Mouse (Mus musculus) limb, embryonic 12.5 days (tissue): Measurements from ENCODE around the gene Vps52. TPM values are rescaled to one million over a fixed set of nuclear protein-coding genes. Genes with fewer than 3 reads are reported as not detected.

Experiments
- ATAC-seq: fragments of 200-750 bp; cut with Nextera tagmentation; 2 replicates; pipeline ENCODE4 v1.8.0; 2017; ENCODE audit warnings: low read depth, moderate TSS enrichment; ENCODE audit not compliant: insufficient number of reproducible peaks, insufficient read depth, low FRiP score, low TSS enrichment
- H3K27ac ChIP-seq: fragments of 300-500 bp; sonication (generic); 2 replicates; pipeline ENCODE4 v1.5.1; 2016; ENCODE audit warnings: mild to moderate bottlenecking, moderate library complexity
- H3K27me3 ChIP-seq: fragments of 300-500 bp; sonication (generic); 2 replicates; pipeline ENCODE4 v1.6.1; 2016; ENCODE audit warnings: mild to moderate bottlenecking, moderate library complexity
- H3K36me3 ChIP-seq: fragments of 300-500 bp; sonication (generic); 2 replicates; pipeline ENCODE4 v1.6.1; 2016; ENCODE audit warnings: mild to moderate bottlenecking, moderate library complexity
- H3K4me1 ChIP-seq: fragments of 300-500 bp; sonication (generic); replicated peaks from 2 replicates; pipeline ENCODE4 v1.6.1; 2016
- H3K4me2 ChIP-seq: fragments of 300-500 bp; sonication (generic); 2 replicates; pipeline ENCODE4 v1.6.1; 2016; ENCODE audit warnings: mild to moderate bottlenecking, moderate library complexity
- H3K4me3 ChIP-seq: fragments of 300-500 bp; sonication (generic); replicated peaks from 2 replicates; pipeline ENCODE4 v1.5.1; 2016; ENCODE audit warnings: mild to moderate bottlenecking
- H3K9ac ChIP-seq: fragments of 300-500 bp; sonication (generic); replicated peaks from 2 replicates; pipeline ENCODE4 v1.6.1; 2016; ENCODE audit warnings: mild to moderate bottlenecking, moderate library complexity
- H3K9me3 ChIP-seq: fragments of 300-500 bp; sonication (generic); 2 replicates; pipeline ENCODE4 v1.6.1; 2016; ENCODE audit warnings: mild to moderate bottlenecking, moderate library complexity
- WGBS: fragments of 180-500 bp; shearing (Covaris S2); methylation state at CpG from one replicate; pipeline ENCODE4 v1.1.7; 2016; 5-methylcytosine and 5-hydroxymethylcytosine counted together
- polyA plus RNA-seq: library from polyadenylated mRNA; unstranded; fragments of >200 nt; fragmentation: Nextera tagmentation; extraction: Ambion mirVana; gene quantifications from 2 replicates; pipeline ENCODE4 v1.2.1, GENCODE M21; 2016

The Vps52 gene
- polyA plus RNA-seq, 1 experiment from 2014 or later = 53.3 TPM

GRCm38 (mm10) chr17:33932970-33933369 lies 22.6 kb upstream of the Vps52 start:
- ATAC-seq = no peak
- H3K9me3 ChIP-seq = no peaks in the 10 kb centered on the region
- 93% methylated on average over 15 of the region's 15 CpGs for WGBS
- H3K27me3 ChIP-seq = no peaks in the 10 kb centered on the region
- no peak overlapping the region for H3K4me2 ChIP-seq
- no peak overlapping the region for H3K9ac ChIP-seq
- H3K36me3 ChIP-seq = peaks cover 59% of the 10 kb centered on the region
- no peak overlapping the region for H3K27ac ChIP-seq
- peaks cover 17% of the 10 kb centered on the region for H3K4me1 ChIP-seq
- H3K4me3 ChIP-seq = no peak overlapping the region

GRCm38 (mm10) chr17:33935422-33936055 lies 20.1 kb upstream of the Vps52 start:
- Histone ChIP-seq H3K9me3 (no peaks in the 10 kb centered on the region), H3K9ac (no peak overlapping the region), H3K27me3 (no peaks in the 10 kb centered on the region), H3K4me2 (no peak overlapping the region), H3K27ac (no peak overlapping the region), H3K36me3 (peaks cover 69% of the 10 kb centered on the region), H3K4me3 (no peak overlapping the region; the same call in 1 of the 2 replicates), H3K4me1 (peaks cover 18% of the 10 kb centered on the region)
- 87% methylated on average over 21 of the region's 21 CpGs for WGBS
- ATAC-seq = no peak

- no peak overlapping the region; the same call in 1 of the 2 replicates for H3K4me3 ChIP-seq
- no peak overlapping the region for H3K27ac ChIP-seq
- 87% methylated on average over 15 of the region's 15 CpGs for WGBS
- no peak overlapping the region for H3K9ac ChIP-seq
- peaks cover 16% of the 10 kb centered on the region for H3K4me1 ChIP-seq
- no peak overlapping the region for H3K4me2 ChIP-seq
- no peak for ATAC-seq
- H3K9me3 ChIP-seq = no peaks in the 10 kb centered on the region
- no peaks in the 10 kb centered on the region for H3K27me3 ChIP-seq
- peaks cover 69% of the 10 kb centered on the region for H3K36me3 ChIP-seq
Measured at GRCm38 (mm10) chr17:33936993-33937392, 18.6 kb upstream of the Vps52 start.

- no peak for ATAC-seq
- H3K4me1 ChIP-seq = peaks cover 16% of the 10 kb centered on the region
- H3K4me2 ChIP-seq = peak overlapping the region; percentile 91
- no peaks in the 10 kb centered on the region for H3K9me3 ChIP-seq
- peak overlapping the region; percentile 69 for H3K4me3 ChIP-seq
- WGBS = 76% methylated on average over 11 of the region's 11 CpGs
- H3K36me3 ChIP-seq = peaks cover 67% of the 10 kb centered on the region
- H3K9ac ChIP-seq = 0 out of 2 replicates have a peak overlapping the region, but pooled peaks have one; percentile 68
- no peaks in the 10 kb centered on the region for H3K27me3 ChIP-seq
- no peak overlapping the region for H3K27ac ChIP-seq
Measured at GRCm38 (mm10) chr17:33938783-33939182, 16.8 kb upstream of the Vps52 start.

- H3K4me1 ChIP-seq = peaks cover 16% of the 10 kb centered on the region
- peak; percentile 79 for ATAC-seq
- H3K27me3 ChIP-seq = no peaks in the 10 kb centered on the region
- WGBS = under 1% methylated on average over 36 of the region's 36 CpGs
- H3K4me3 ChIP-seq = peak within 1 kb of the TSS; percentile 69
- H3K9ac ChIP-seq = peak within 1 kb of the TSS; percentile 68
- no peaks in the 10 kb centered on the region for H3K9me3 ChIP-seq
- peak within 1 kb of the TSS; percentile 91 for H3K4me2 ChIP-seq
- peak within 1 kb of the TSS; percentile 41; the same call in 1 of the 2 replicates for H3K27ac ChIP-seq
- peaks cover 67% of the 10 kb centered on the region for H3K36me3 ChIP-seq
Measured at GRCm38 (mm10) chr17:33940206-33940805, 15.3 kb upstream of the Vps52 start, which contains the start of the genes Pfdn6 and Wdr46. Gene Pfdn6 (minus strand): TSS chr17:33940343. Gene Wdr46 (plus strand): TSS chr17:33940660.

GRCm38 (mm10) chr17:33940981-33941380 lies 14.6 kb upstream of the Vps52 start:
- H3K4me1 ChIP-seq = peaks cover 16% of the 10 kb centered on the region
- H3K9ac ChIP-seq = peak overlapping the region; percentile 68
- WGBS = 2% methylated on average over 26 of the region's 26 CpGs
- H3K36me3 ChIP-seq = peaks cover 67% of the 10 kb centered on the region
- no peak for ATAC-seq
- no peaks in the 10 kb centered on the region for H3K27me3 ChIP-seq
- H3K4me2 ChIP-seq = peak overlapping the region; percentile 91
- H3K4me3 ChIP-seq = peak overlapping the region; percentile 69
- H3K9me3 ChIP-seq = no peaks in the 10 kb centered on the region
- no peak overlapping the region for H3K27ac ChIP-seq

- peak overlapping the region; percentile 68 for H3K9ac ChIP-seq
- H3K4me1 ChIP-seq = peaks cover 16% of the 10 kb centered on the region
- no peak overlapping the region for H3K27ac ChIP-seq
- H3K36me3 ChIP-seq = peaks cover 67% of the 10 kb centered on the region
- peak overlapping the region; percentile 91 for H3K4me2 ChIP-seq
- no peaks in the 10 kb centered on the region for H3K9me3 ChIP-seq
- H3K27me3 ChIP-seq = no peaks in the 10 kb centered on the region
- no peak for ATAC-seq
- H3K4me3 ChIP-seq = peak overlapping the region; percentile 69
- WGBS = 60% methylated on average over 19 of the region's 19 CpGs
Measured at GRCm38 (mm10) chr17:33941381-33941780, 14.2 kb upstream of the Vps52 start.

- Histone ChIP-seq H3K27me3 (no peaks in the 10 kb centered on the region), H3K9me3 (no peaks in the 10 kb centered on the region), H3K4me3 (no peak overlapping the region), H3K27ac (no peak overlapping the region), H3K4me1 (peaks cover 16% of the 10 kb centered on the region), H3K9ac (no peak overlapping the region), H3K36me3 (peaks cover 69% of the 10 kb centered on the region), H3K4me2 (no peak overlapping the region)
- ATAC-seq = no peak
- WGBS = 93% methylated on average over 15 of the region's 15 CpGs
Measured at GRCm38 (mm10) chr17:33943454-33943853, 12.2 kb upstream of the Vps52 start.

GRCm38 (mm10) chr17:33947430-33948089 lies 8.1 kb upstream of the Vps52 start:
- Histone ChIP-seq H3K4me2 (no peak overlapping the region), H3K27me3 (no peaks in the 10 kb centered on the region), H3K4me1 (peaks cover 30% of the 10 kb centered on the region), H3K9me3 (no peaks in the 10 kb centered on the region), H3K9ac (no peak overlapping the region), H3K4me3 (no peak overlapping the region), H3K36me3 (peaks cover 88% of the 10 kb centered on the region), H3K27ac (no peak overlapping the region)
- WGBS = 93% methylated on average over 10 of the region's 10 CpGs
- ATAC-seq = no peak

GRCm38 (mm10) chr17:33948090-33948904 lies 7.3 kb upstream of the Vps52 start:
- ATAC-seq = no peak
- 83% methylated on average over 22 of the region's 22 CpGs for WGBS
- peaks cover 89% of the 10 kb centered on the region for H3K36me3 ChIP-seq
- H3K4me2 ChIP-seq = no peak overlapping the region
- H3K27me3 ChIP-seq = no peaks in the 10 kb centered on the region
- no peak overlapping the region for H3K9ac ChIP-seq
- H3K9me3 ChIP-seq = no peaks in the 10 kb centered on the region
- H3K27ac ChIP-seq = no peak overlapping the region
- no peak overlapping the region for H3K4me3 ChIP-seq
- H3K4me1 ChIP-seq = peaks cover 38% of the 10 kb centered on the region
